ENCODE assay signal across 10 mouse cellular contexts in genomic region chr10:44447406-44448139, GRCm38 (mm10).
DNase-seq lines count a peak whose midpoint lies in the region; ATAC-seq and TF ChIP-seq lines count a peak whose summit lies in the region.
"Had no signal": no experiment of that assay in that cellular context is flagged by ENCODE, and none has a peak within 500 bp of the region (broad histone marks: within the 10 kb centered on the region; RNA-seq: fewer than 3 reads in every experiment).

No protein-coding gene starts in this region.

- 53% methylated on average over 14 of the region's 14 CpGs for WGBS in lung, adult 2 months
- WGBS in intestine, embryonic 15.5 days: 58% methylated on average over 14 of the region's 14 CpGs
- WGBS in lung, embryonic 15.5 days: 49% methylated on average over 14 of the region's 14 CpGs
- 91% methylated on average over 14 of the region's 14 CpGs for WGBS in midbrain, embryonic 15.5 days

- peak overlapping the region; percentile 75 for H3K27ac ChIP-seq in intestine, embryonic 15.5 days
- H3K27ac ChIP-seq in lung, embryonic 15.5 days: peak overlapping the region; percentile 4; the same call in 1 of the 2 replicates
- H3K27ac ChIP-seq in midbrain, embryonic 15.5 days: no peak overlapping the region
- H3K27ac ChIP-seq: hindbrain, embryonic 15.5 days had no signal

- no peaks in the 10 kb centered on the region for H3K27me3 ChIP-seq in intestine, embryonic 15.5 days (replicated peaks)
- no peaks in the 10 kb centered on the region for H3K27me3 ChIP-seq in lung, embryonic 15.5 days
- no peaks in the 10 kb centered on the region for H3K27me3 ChIP-seq in midbrain, embryonic 15.5 days (replicated peaks)
- H3K27me3 ChIP-seq: hindbrain, embryonic 15.5 days had no signal

- TF ChIP-seq CTCF in lung, adult 2 months (IDR thresholded peaks at IDR 0.05; ENCODE audit: insufficient read depth, low read length): no peak

- peak overlapping the region; percentile 50 for H3K4me2 ChIP-seq in intestine, embryonic 15.5 days (replicated peaks)
- H3K4me2 ChIP-seq in lung, embryonic 15.5 days: peak overlapping the region; percentile 32
- H3K4me2 ChIP-seq in midbrain, embryonic 15.5 days: no peak overlapping the region
- H3K4me2 ChIP-seq: hindbrain, embryonic 15.5 days; midbrain, embryonic 11.5 days had no signal

- H3K4me3 ChIP-seq in lung, adult 2 months (replicated peaks; ENCODE audit: extremely low read depth, low read depth, low read length): no peak overlapping the region
- H3K4me3 ChIP-seq in intestine, embryonic 15.5 days (replicated peaks): 0 out of 2 replicates have a peak overlapping the region, but pooled peaks have one; percentile 4
- H3K4me3 ChIP-seq in lung, embryonic 15.5 days: no peak overlapping the region
- no peak overlapping the region for H3K4me3 ChIP-seq in midbrain, embryonic 15.5 days
- H3K4me3 ChIP-seq: hindbrain, embryonic 15.5 days had no signal

- no peaks in the 10 kb centered on the region for H3K36me3 ChIP-seq in intestine, embryonic 15.5 days
- H3K36me3 ChIP-seq in lung, embryonic 15.5 days: no peaks in the 10 kb centered on the region
- no peaks in the 10 kb centered on the region for H3K36me3 ChIP-seq in midbrain, embryonic 15.5 days (replicated peaks)
- H3K36me3 ChIP-seq: hindbrain, embryonic 15.5 days had no signal

- DNase-seq in lung, adult 18-20 months: peak; percentile 57 to 80
- DNase-seq in lung, adult 2 months: no peak
- DNase-seq in thymus, postnatal 36 days: peak; percentile 28 to 32
- DNase-seq in spleen, postnatal 4 days (ENCODE audit: low spot score in 2 of 2): no peak
- DNase-seq in right cerebral cortex, postnatal 4 days: no peak

- peak; percentile 91 for ATAC-seq in intestine, embryonic 15.5 days
- peak; percentile 82 for ATAC-seq in lung, embryonic 15.5 days (ENCODE audit: borderline replicate concordance, extremely low read depth, low FRiP score, low TSS enrichment)
- ATAC-seq in midbrain, embryonic 15.5 days (replicated peaks): no peak

- H3K9ac ChIP-seq in intestine, embryonic 15.5 days: no peak overlapping the region
- H3K9ac ChIP-seq in lung, embryonic 15.5 days: no peak overlapping the region
- no peak overlapping the region for H3K9ac ChIP-seq in midbrain, embryonic 15.5 days
- H3K9ac ChIP-seq: hindbrain, embryonic 15.5 days had no signal

- TF ChIP-seq POLR2A in lung, adult 2 months (IDR thresholded peaks at IDR 0.05; ENCODE audit: borderline replicate concordance, extremely low read depth, low read depth, low read length): no peak

- H3K9me3 ChIP-seq in intestine, embryonic 15.5 days: no peaks in the 10 kb centered on the region
- H3K9me3 ChIP-seq in lung, embryonic 15.5 days: no peaks in the 10 kb centered on the region
- H3K9me3 ChIP-seq in midbrain, embryonic 15.5 days: no peaks in the 10 kb centered on the region
- H3K9me3 ChIP-seq: hindbrain, embryonic 15.5 days had no signal

- H3K4me1 ChIP-seq in lung, adult 2 months (ENCODE audit: control insufficient read depth, insufficient read depth, low read length): peaks cover 10% of the 10 kb centered on the region
- peaks cover 12% of the 10 kb centered on the region; the same call in 1 of the 2 replicates for H3K4me1 ChIP-seq in intestine, embryonic 15.5 days (replicated peaks)
- peaks cover 27% of the 10 kb centered on the region for H3K4me1 ChIP-seq in lung, embryonic 15.5 days
- H3K4me1 ChIP-seq in midbrain, embryonic 15.5 days: no peaks in the 10 kb centered on the region
- H3K4me1 ChIP-seq: hindbrain, embryonic 15.5 days had no signal

Comparison
In these comparisons a context has a peak if more than half of its experiments do, and no peak if none do; other contexts are left out.
1. DNase-seq: peak in lung, adult 18-20 months (2 of 2) and thymus, postnatal 36 days (2 of 2); none in lung, adult 2 months (single experiment), spleen, postnatal 4 days (0 of 2) and right cerebral cortex, postnatal 4 days (single experiment).